Mouse (Mus musculus): ENCODE results near the gene Tox2.

The Tox2 gene

GRCm38 (mm10) chr2:163323163-163323562 lies 120.2 kb downstream of the Tox2 start:
- Histone ChIP-seq H3K9me3 (ENCODE audit: low read length) (no peaks in the 10 kb centered on the region), H3K4me3 (replicated peaks; ENCODE audit: low read length) (no peak overlapping the region), H3K27me3 (ENCODE audit: insufficient read depth, low read length) (peaks cover 60% of the 10 kb centered on the region), H3K4me1 (replicated peaks; ENCODE audit: low read depth, low read length) (peaks cover 26% of the 10 kb centered on the region), H3K36me3 (ENCODE audit: insufficient read depth, low read length) (no peaks in the 10 kb centered on the region)
- TF ChIP-seq POU5F1 (IDR thresholded peaks at IDR 0.05; ENCODE audit: borderline replicate concordance, low read length): no peak
- TF ChIP-seq NANOG (IDR thresholded peaks at IDR 0.05; ENCODE audit: borderline replicate concordance, low read length): no peak
- no peak for TF ChIP-seq CTCF (conservative IDR thresholded peaks at IDR 0.05; ENCODE audit: low read length)

- Histone ChIP-seq H3K36me3 (ENCODE audit: insufficient read depth, low read length) (no peaks in the 10 kb centered on the region), H3K27me3 (ENCODE audit: insufficient read depth, low read length) (peaks cover 29% of the 10 kb centered on the region), H3K4me3 (replicated peaks; ENCODE audit: low read length) (no peak overlapping the region), H3K4me1 (replicated peaks; ENCODE audit: low read depth, low read length) (no peaks in the 10 kb centered on the region), H3K9me3 (ENCODE audit: low read length) (no peaks in the 10 kb centered on the region)
- TF ChIP-seq NANOG (IDR thresholded peaks at IDR 0.05; ENCODE audit: borderline replicate concordance, low read length) (no peak), CTCF (conservative IDR thresholded peaks at IDR 0.05; ENCODE audit: low read length) (peak; percentile 82)
These were observed 127.8 kb downstream of the Tox2 start for GRCm38 (mm10) chr2:163330742-163331141.

GRCm38 (mm10) chr2:163331423-163331822 lies 128.5 kb downstream of the Tox2 start:
- Histone ChIP-seq H3K4me1 (replicated peaks; ENCODE audit: low read depth, low read length) (no peaks in the 10 kb centered on the region), H3K27me3 (ENCODE audit: insufficient read depth, low read length) (peaks cover 33% of the 10 kb centered on the region), H3K9me3 (ENCODE audit: low read length) (no peaks in the 10 kb centered on the region), H3K36me3 (ENCODE audit: insufficient read depth, low read length) (no peaks in the 10 kb centered on the region), H3K4me3 (replicated peaks; ENCODE audit: low read length) (no peak overlapping the region)
- TF ChIP-seq NANOG (IDR thresholded peaks at IDR 0.05; ENCODE audit: borderline replicate concordance, low read length): no peak
- no peak for TF ChIP-seq CTCF (conservative IDR thresholded peaks at IDR 0.05; ENCODE audit: low read length)
- no peak for TF ChIP-seq POU5F1 (IDR thresholded peaks at IDR 0.05; ENCODE audit: borderline replicate concordance, low read length)

- Histone ChIP-seq H3K4me3 (replicated peaks; ENCODE audit: low read length) (no peak overlapping the region), H3K4me1 (replicated peaks; ENCODE audit: low read depth, low read length) (no peaks in the 10 kb centered on the region), H3K9me3 (ENCODE audit: low read length) (no peaks in the 10 kb centered on the region), H3K27me3 (ENCODE audit: insufficient read depth, low read length) (peaks cover 43% of the 10 kb centered on the region), H3K36me3 (ENCODE audit: insufficient read depth, low read length) (no peaks in the 10 kb centered on the region)
- TF ChIP-seq POU5F1 (IDR thresholded peaks at IDR 0.05; ENCODE audit: borderline replicate concordance, low read length) (no peak), NANOG (IDR thresholded peaks at IDR 0.05; ENCODE audit: borderline replicate concordance, low read length) (no peak), CTCF (conservative IDR thresholded peaks at IDR 0.05; ENCODE audit: low read length) (no peak)
These were observed 129.6 kb downstream of the Tox2 start for GRCm38 (mm10) chr2:163332368-163333055.

- no peaks in the 10 kb centered on the region for H3K9me3 ChIP-seq (ENCODE audit: low read length)
- H3K36me3 ChIP-seq (ENCODE audit: insufficient read depth, low read length): no peaks in the 10 kb centered on the region
- H3K27me3 ChIP-seq (ENCODE audit: insufficient read depth, low read length): peaks cover 65% of the 10 kb centered on the region
- TF ChIP-seq NANOG (IDR thresholded peaks at IDR 0.05; ENCODE audit: borderline replicate concordance, low read length) (no peak), CTCF (conservative IDR thresholded peaks at IDR 0.05; ENCODE audit: low read length) (peak; percentile 66)
- peaks cover 8% of the 10 kb centered on the region for H3K4me1 ChIP-seq (replicated peaks; ENCODE audit: low read depth, low read length)
- no peak overlapping the region for H3K4me3 ChIP-seq (replicated peaks; ENCODE audit: low read length)
These were observed 137.3 kb downstream of the Tox2 start for GRCm38 (mm10) chr2:163340263-163340662.

- no peaks in the 10 kb centered on the region for H3K9me3 ChIP-seq (ENCODE audit: low read length)
- H3K36me3 ChIP-seq (ENCODE audit: insufficient read depth, low read length): no peaks in the 10 kb centered on the region
- TF ChIP-seq CTCF (conservative IDR thresholded peaks at IDR 0.05; ENCODE audit: low read length) (peak; percentile 92), POU5F1 (IDR thresholded peaks at IDR 0.05; ENCODE audit: borderline replicate concordance, low read length) (no peak), NANOG (IDR thresholded peaks at IDR 0.05; ENCODE audit: borderline replicate concordance, low read length) (no peak)
- H3K4me3 ChIP-seq (replicated peaks; ENCODE audit: low read length): no peak overlapping the region
- peaks cover 14% of the 10 kb centered on the region for H3K4me1 ChIP-seq (replicated peaks; ENCODE audit: low read depth, low read length)
- peaks cover 36% of the 10 kb centered on the region for H3K27me3 ChIP-seq (ENCODE audit: insufficient read depth, low read length)
These were observed 140.7 kb downstream of the Tox2 start for GRCm38 (mm10) chr2:163343671-163344070.

- Histone ChIP-seq H3K36me3 (ENCODE audit: insufficient read depth, low read length) (no peaks in the 10 kb centered on the region), H3K4me3 (replicated peaks; ENCODE audit: low read length) (no peak overlapping the region), H3K9me3 (ENCODE audit: low read length) (no peaks in the 10 kb centered on the region), H3K4me1 (replicated peaks; ENCODE audit: low read depth, low read length) (peaks cover 12% of the 10 kb centered on the region), H3K27me3 (ENCODE audit: insufficient read depth, low read length) (peaks cover 22% of the 10 kb centered on the region)
- no peak for TF ChIP-seq NANOG (IDR thresholded peaks at IDR 0.05; ENCODE audit: borderline replicate concordance, low read length)
- no peak for TF ChIP-seq CTCF (conservative IDR thresholded peaks at IDR 0.05; ENCODE audit: low read length)
- no peak for TF ChIP-seq POU5F1 (IDR thresholded peaks at IDR 0.05; ENCODE audit: borderline replicate concordance, low read length)
These were observed 142.2 kb downstream of the Tox2 start for GRCm38 (mm10) chr2:163344976-163345660.

GRCm38 (mm10) chr2:163346497-163346896 lies 143.6 kb downstream of the Tox2 start:
- no peaks in the 10 kb centered on the region for H3K9me3 ChIP-seq (ENCODE audit: low read length)
- TF ChIP-seq CTCF (conservative IDR thresholded peaks at IDR 0.05; ENCODE audit: low read length) (no peak), NANOG (IDR thresholded peaks at IDR 0.05; ENCODE audit: borderline replicate concordance, low read length) (no peak), POU5F1 (IDR thresholded peaks at IDR 0.05; ENCODE audit: borderline replicate concordance, low read length) (no peak)

More at GRCm38 (mm10) chr2:163346497-163346896, 143.6 kb downstream of the Tox2 start:
- Histone ChIP-seq H3K36me3 (ENCODE audit: insufficient read depth, low read length) (no peaks in the 10 kb centered on the region), H3K4me1 (replicated peaks; ENCODE audit: low read depth, low read length) (peaks cover 12% of the 10 kb centered on the region), H3K27me3 (ENCODE audit: insufficient read depth, low read length) (peaks cover 9% of the 10 kb centered on the region), H3K4me3 (replicated peaks; ENCODE audit: low read length) (no peak overlapping the region)

Measured in E14TG2a.4 (cell line).